Mouse (Mus musculus): Measurements from ENCODE around the gene Txlnb. TPM values are rescaled to one million over a fixed set of nuclear protein-coding genes. Genes with fewer than 3 reads are reported as not detected.
"Not testable (repeated sequence)": the region's sequence is repeated elsewhere in the genome, so short reads cannot be mapped to it uniquely, and the experiment has no call there.

Txlnb gene
- polyA plus RNA-seq, 1 experiment = 0.98 TPM

- H3K27ac ChIP-seq (ENCODE audit: insufficient read depth, low read length) = no peak overlapping the region
- H3K4me3 ChIP-seq (ENCODE audit: insufficient read depth, low read length) = no peak overlapping the region
- no peak for TF ChIP-seq CTCF (IDR thresholded peaks at IDR 0.05; ENCODE audit: extremely low read depth, insufficient read depth, low read length)
- no peak for TF ChIP-seq POLR2A (IDR thresholded peaks at IDR 0.05; ENCODE audit: extremely low read depth, insufficient read depth, low read length)
Measured at GRCm38 (mm10) chr10:17775079-17775478, 20.9 kb upstream of the Txlnb start.

DNA sequence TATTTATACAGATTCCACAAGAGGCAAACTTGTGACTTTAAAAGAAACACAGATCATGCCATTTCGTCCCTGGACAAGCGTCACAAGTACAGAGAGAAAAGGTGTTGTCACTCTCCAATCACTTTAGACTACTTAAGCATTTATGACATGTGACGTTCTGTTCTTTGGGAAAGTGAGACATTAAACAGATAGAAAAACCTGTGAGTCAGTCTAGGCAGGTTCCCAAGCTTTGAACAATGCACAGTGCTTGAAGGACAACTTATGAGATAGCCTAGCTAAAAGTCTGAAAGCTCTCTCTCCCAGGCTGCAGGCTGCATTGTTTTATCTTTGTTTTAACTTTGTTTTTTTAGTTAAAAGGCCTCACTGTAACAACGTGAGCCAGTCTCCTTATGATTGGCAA lies 19.3 kb upstream of the Txlnb start:
- not testable (repeated sequence) for H3K27ac ChIP-seq (ENCODE audit: insufficient read depth, low read length); H3K4me1 ChIP-seq (ENCODE audit: control insufficient read depth, insufficient read depth, low read length); H3K4me3 ChIP-seq (ENCODE audit: insufficient read depth, low read length)

More at GRCm38 (mm10) chr10:17775079-17775478, 20.9 kb upstream of the Txlnb start:
- H3K4me1 ChIP-seq (ENCODE audit: control insufficient read depth, insufficient read depth, low read length) = no peaks in the 10 kb centered on the region

DNA sequence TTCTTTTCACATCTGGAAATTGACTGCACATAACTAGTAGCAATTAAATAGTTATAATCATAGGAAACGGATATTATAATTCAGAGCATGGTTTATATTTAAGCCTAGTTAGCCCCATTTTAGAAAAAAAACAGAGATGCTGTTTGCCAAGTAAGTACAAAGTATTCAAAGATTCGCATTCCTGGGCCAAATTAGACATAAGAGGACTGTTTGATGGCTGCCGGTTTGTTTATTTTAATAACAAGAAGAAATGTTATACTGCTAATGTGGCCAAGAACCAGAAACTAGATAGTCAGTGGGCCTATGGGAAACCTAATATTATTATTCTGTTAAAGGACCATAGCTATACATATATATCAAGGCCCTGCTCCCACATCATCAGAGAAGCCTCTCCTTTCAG lies 9.3 kb upstream of the Txlnb start:
- TF ChIP-seq CTCF (IDR thresholded peaks at IDR 0.05; ENCODE audit: extremely low read depth, insufficient read depth, low read length) = no peak
- TF ChIP-seq POLR2A (IDR thresholded peaks at IDR 0.05; ENCODE audit: extremely low read depth, insufficient read depth, low read length) = no peak
- Histone ChIP-seq H3K4me3 (ENCODE audit: insufficient read depth, low read length) (no peak overlapping the region), H3K4me1 (ENCODE audit: control insufficient read depth, insufficient read depth, low read length) (no peaks in the 10 kb centered on the region), H3K27ac (ENCODE audit: insufficient read depth, low read length) (no peak overlapping the region)

GRCm38 (mm10) chr10:17787938-17788337 lies 8.1 kb upstream of the Txlnb start:
- TF ChIP-seq POLR2A (IDR thresholded peaks at IDR 0.05; ENCODE audit: extremely low read depth, insufficient read depth, low read length) (no peak), CTCF (IDR thresholded peaks at IDR 0.05; ENCODE audit: extremely low read depth, insufficient read depth, low read length) (no peak)
- Histone ChIP-seq H3K4me1 (ENCODE audit: control insufficient read depth, insufficient read depth, low read length) (no peaks in the 10 kb centered on the region), H3K4me3 (ENCODE audit: insufficient read depth, low read length) (no peak overlapping the region), H3K27ac (ENCODE audit: insufficient read depth, low read length) (no peak overlapping the region)

DNA sequence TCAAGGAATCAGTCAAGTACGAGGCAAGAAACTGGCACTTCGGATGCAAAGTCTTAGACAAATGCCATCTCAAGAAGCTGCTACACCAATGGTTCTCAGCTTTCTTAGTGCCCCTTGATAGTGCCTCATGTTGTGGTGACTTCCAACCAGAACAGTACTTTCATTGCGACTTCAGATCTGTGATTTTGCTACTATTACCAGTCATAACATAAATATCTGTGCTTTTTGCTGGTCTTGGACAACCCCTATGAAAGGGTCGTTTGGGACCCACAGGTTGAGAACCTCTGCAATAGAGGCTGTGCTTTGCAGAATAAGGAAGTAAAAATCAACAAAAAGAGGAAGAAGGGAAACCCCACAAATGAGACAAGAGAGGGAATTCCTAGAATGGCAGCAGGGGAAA lies 7.7 kb upstream of the Txlnb start:
- no peak overlapping the region for H3K27ac ChIP-seq (ENCODE audit: insufficient read depth, low read length)
- H3K4me1 ChIP-seq (ENCODE audit: control insufficient read depth, insufficient read depth, low read length) = no peaks in the 10 kb centered on the region
- H3K4me3 ChIP-seq (ENCODE audit: insufficient read depth, low read length) = no peak overlapping the region
- no peak for TF ChIP-seq CTCF (IDR thresholded peaks at IDR 0.05; ENCODE audit: extremely low read depth, insufficient read depth, low read length)
- no peak for TF ChIP-seq POLR2A (IDR thresholded peaks at IDR 0.05; ENCODE audit: extremely low read depth, insufficient read depth, low read length)

DNA sequence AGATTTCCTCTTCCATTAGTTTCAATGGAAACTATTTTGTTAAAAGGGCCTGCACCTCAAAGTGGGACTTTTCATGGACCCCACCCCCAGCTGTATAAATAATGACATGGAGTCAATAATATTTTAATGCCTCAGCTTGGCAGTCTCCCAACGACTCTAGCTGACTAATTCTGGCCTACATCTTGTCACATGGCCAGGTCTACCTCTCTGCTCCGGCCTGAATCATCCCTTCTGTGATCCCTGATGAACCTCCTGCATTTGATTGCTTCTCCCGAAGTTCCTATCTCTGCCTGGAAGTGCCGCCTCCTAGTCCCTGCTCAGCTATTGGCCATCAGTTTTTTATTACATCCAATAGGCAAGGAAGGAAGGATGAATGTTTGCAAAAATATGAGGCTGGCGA lies 2.1 kb upstream of the Txlnb start:
- no peak for TF ChIP-seq CTCF (IDR thresholded peaks at IDR 0.05; ENCODE audit: extremely low read depth, insufficient read depth, low read length)
- no peak for TF ChIP-seq POLR2A (IDR thresholded peaks at IDR 0.05; ENCODE audit: extremely low read depth, insufficient read depth, low read length)
- peaks cover 5% of the 10 kb centered on the region; the same call in 1 of the 2 replicates for H3K4me1 ChIP-seq (ENCODE audit: control insufficient read depth, insufficient read depth, low read length)
- no peak overlapping the region for H3K27ac ChIP-seq (ENCODE audit: insufficient read depth, low read length)
- H3K4me3 ChIP-seq (ENCODE audit: insufficient read depth, low read length) = no peak overlapping the region

DNA sequence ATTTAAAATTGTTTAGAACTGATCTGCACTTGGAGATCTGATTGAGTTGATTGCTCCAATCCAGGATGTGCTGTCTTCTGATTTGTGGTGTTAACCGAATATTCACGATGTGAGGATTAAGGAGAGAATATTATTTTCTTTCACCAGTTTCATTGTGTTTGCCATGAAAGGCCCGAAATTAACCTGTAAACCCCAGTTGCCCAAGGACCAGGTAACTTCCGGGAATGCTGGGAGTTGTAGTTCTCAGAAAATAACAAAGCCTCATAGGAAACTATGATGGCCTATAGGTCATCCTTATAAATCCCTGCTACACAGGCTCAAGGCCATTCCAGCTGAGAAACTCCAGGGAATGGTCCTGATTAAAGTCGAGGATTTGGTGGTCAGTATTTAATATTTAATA lies 1.6 kb upstream of the Txlnb start:
- H3K4me1 ChIP-seq (ENCODE audit: control insufficient read depth, insufficient read depth, low read length) = peaks cover 5% of the 10 kb centered on the region; the same call in 1 of the 2 replicates
- no peak overlapping the region for H3K4me3 ChIP-seq (ENCODE audit: insufficient read depth, low read length)
- TF ChIP-seq CTCF (IDR thresholded peaks at IDR 0.05; ENCODE audit: extremely low read depth, insufficient read depth, low read length) = no peak
- no peak for TF ChIP-seq POLR2A (IDR thresholded peaks at IDR 0.05; ENCODE audit: extremely low read depth, insufficient read depth, low read length)
- H3K27ac ChIP-seq (ENCODE audit: insufficient read depth, low read length) = no peak overlapping the region

- Histone ChIP-seq H3K4me3 (ENCODE audit: insufficient read depth, low read length) (no peak overlapping the region), H3K27ac (ENCODE audit: insufficient read depth, low read length) (no peak overlapping the region), H3K4me1 (ENCODE audit: control insufficient read depth, insufficient read depth, low read length) (peaks cover 5% of the 10 kb centered on the region; the same call in 1 of the 2 replicates)
- no peak for TF ChIP-seq POLR2A (IDR thresholded peaks at IDR 0.05; ENCODE audit: extremely low read depth, insufficient read depth, low read length)
- TF ChIP-seq CTCF (IDR thresholded peaks at IDR 0.05; ENCODE audit: extremely low read depth, insufficient read depth, low read length) = no peak
Measured at GRCm38 (mm10) chr10:17795227-17795626, 799 bp upstream of the Txlnb start.

GRCm38 (mm10) chr10:17796846-17797631 lies 1.0 kb downstream of the Txlnb start:
- Histone ChIP-seq H3K27ac (ENCODE audit: insufficient read depth, low read length) (no peak overlapping the region; the same call in 1 of the 2 replicates), H3K4me3 (ENCODE audit: insufficient read depth, low read length) (no peak overlapping the region), H3K4me1 (ENCODE audit: control insufficient read depth, insufficient read depth, low read length) (peaks cover 5% of the 10 kb centered on the region; the same call in 1 of the 2 replicates)
- no peak for TF ChIP-seq CTCF (IDR thresholded peaks at IDR 0.05; ENCODE audit: extremely low read depth, insufficient read depth, low read length)
- no peak for TF ChIP-seq POLR2A (IDR thresholded peaks at IDR 0.05; ENCODE audit: extremely low read depth, insufficient read depth, low read length)

DNA sequence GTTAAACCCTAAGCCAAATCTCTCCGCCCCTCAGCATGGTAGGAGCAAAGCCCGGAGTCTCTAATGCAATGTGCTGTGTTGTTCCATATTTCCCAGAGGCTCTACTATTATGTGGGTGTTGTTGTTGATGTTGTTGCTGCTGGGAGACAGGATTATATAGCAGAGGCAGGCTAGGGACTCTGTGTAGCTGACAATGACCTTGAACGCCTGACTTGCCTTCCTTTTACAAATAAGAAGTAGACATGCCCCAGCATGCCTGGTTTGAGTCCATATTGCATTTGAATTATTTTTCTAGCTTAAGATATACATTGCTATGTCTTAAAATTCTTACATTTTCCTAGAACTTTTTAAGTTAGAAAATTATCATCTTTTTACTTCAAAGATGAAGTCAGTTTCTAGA lies 1.7 kb downstream of the Txlnb start:
- no peak overlapping the region for H3K27ac ChIP-seq (ENCODE audit: insufficient read depth, low read length)
- TF ChIP-seq POLR2A (IDR thresholded peaks at IDR 0.05; ENCODE audit: extremely low read depth, insufficient read depth, low read length) = no peak
- TF ChIP-seq CTCF (IDR thresholded peaks at IDR 0.05; ENCODE audit: extremely low read depth, insufficient read depth, low read length) = no peak

More for the DNA sequence above, 1.7 kb downstream of the Txlnb start:
- Histone ChIP-seq H3K4me1 (ENCODE audit: control insufficient read depth, insufficient read depth, low read length) (peaks cover 5% of the 10 kb centered on the region; the same call in 1 of the 2 replicates), H3K4me3 (ENCODE audit: insufficient read depth, low read length) (no peak overlapping the region)

Measured in cortical plate, adult 2 months (tissue).